Mouse (Mus musculus) adrenal gland, adult 2 months (tissue): ENCODE data around the gene Cd6. TPM values are rescaled to one million over a fixed set of nuclear protein-coding genes. Genes with fewer than 3 reads are reported as not detected.

Source experiments
- polyA plus RNA-seq: library from polyadenylated mRNA; depleted of rRNA; stranded (reverse); fragments of >200 nt; gene quantifications from 2 replicates; pipeline ENCODE4 v1.2.3, GENCODE M21; 2012; rRNA removed
- total RNA-seq, 2 experiments: library from RNA; stranded (reverse); gene quantifications; 2 replicates each; pipeline ENCODE4 v1.2.3; 2021

The Cd6 gene
- total and polyA plus RNA-seq, 3 experiments: 0.34 TPM; not detected in 2

Other genes with a start within 250 kb of the Cd6 start
- gene Ddb1, start 224.7 kb downstream of the Cd6 start, total RNA-seq: 100 to 1,000 TPM; 255 to 264 TPM
- gene Ddb1, start 224.7 kb downstream of the Cd6 start, polyA plus RNA-seq: 64.9 and 105 TPM in 2 replicates
- gene Tkfc, start 224.4 kb downstream of the Cd6 start, total RNA-seq: 10 to 100 TPM; 17.2 to 20.9 TPM
- 11.2 and 12.6 TPM in 2 replicates for gene Tkfc, start 224.4 kb downstream of the Cd6 start, polyA plus RNA-seq
- under 1 TPM; 0.17 to 0.79 TPM for gene Vwce, start 195.8 kb downstream of the Cd6 start, total RNA-seq
- 0.18 and 0.26 TPM in 2 replicates for gene Vwce, start 195.8 kb downstream of the Cd6 start, polyA plus RNA-seq
- gene Pga5, start 152.0 kb downstream of the Cd6 start, total RNA-seq: not detected
- gene Pga5, start 152.0 kb downstream of the Cd6 start, polyA plus RNA-seq: not detected in 2 replicates
- 10 to 100 TPM; 22.1 to 23.3 TPM for gene Vps37c, start 141.3 kb downstream of the Cd6 start, total RNA-seq
- gene Vps37c, start 141.3 kb downstream of the Cd6 start, polyA plus RNA-seq: 46.4 and 65.5 TPM in 2 replicates
- under 1 TPM; 0.10 to 0.14 TPM for gene Cd5, start 91.1 kb downstream of the Cd6 start, total RNA-seq
- 0.15 and 0.26 TPM in 2 replicates for gene Cd5, start 91.1 kb downstream of the Cd6 start, polyA plus RNA-seq
- 1 to 10 TPM; 3.6 to 6.4 TPM for gene Slc15a3, start 9.7 kb upstream of the Cd6 start, total RNA-seq
- gene Slc15a3, start 9.7 kb upstream of the Cd6 start, polyA plus RNA-seq: 10.0 and 10.3 TPM in 2 replicates
- 10 to 100 TPM; 21.9 to 46.1 TPM for gene Tmem132a, start 39.9 kb upstream of the Cd6 start, total RNA-seq
- gene Tmem132a, start 39.9 kb upstream of the Cd6 start, polyA plus RNA-seq: 79.2 and 82.6 TPM in 2 replicates
- gene Tmem109, start 51.9 kb upstream of the Cd6 start, total RNA-seq: 100 to 1,000 TPM; 149 to 202 TPM
- 240 and 306 TPM in 2 replicates for gene Tmem109, start 51.9 kb upstream of the Cd6 start, polyA plus RNA-seq
- gene Prpf19, start 65.2 kb upstream of the Cd6 start, total RNA-seq: 100 to 1,000 TPM; 143 to 184 TPM
- 299 and 410 TPM in 2 replicates for gene Prpf19, start 65.2 kb upstream of the Cd6 start, polyA plus RNA-seq
- not detected for gene Zp1, start 90.6 kb upstream of the Cd6 start, total RNA-seq
- not detected in 2 replicates for gene Zp1, start 90.6 kb upstream of the Cd6 start, polyA plus RNA-seq
- gene Ptgdr2, start 107.1 kb upstream of the Cd6 start, total RNA-seq: under 1 TPM in 1 of 2 experiments, not detected in 1; 0.10 TPM
- gene Ptgdr2, start 107.1 kb upstream of the Cd6 start, polyA plus RNA-seq: 0.04 and 0.26 TPM in 2 replicates
- 10 to 100 TPM; 12.8 to 21.4 TPM for gene Ccdc86, start 119.2 kb upstream of the Cd6 start, total RNA-seq
- gene Ccdc86, start 119.2 kb upstream of the Cd6 start, polyA plus RNA-seq: 14.2 and 17.1 TPM in 2 replicates
- 10 to 100 TPM in 1 of 2 experiments, 1 to 10 TPM in 1; 1.1 to 75.2 TPM for gene Ms4a10, start 144.6 kb upstream of the Cd6 start, total RNA-seq
- gene Ms4a10, start 144.6 kb upstream of the Cd6 start, polyA plus RNA-seq: 15.4 and 35.0 TPM in 2 replicates
- not detected for gene Ms4a15, start 163.2 kb upstream of the Cd6 start, total RNA-seq
- gene Ms4a15, start 163.2 kb upstream of the Cd6 start, polyA plus RNA-seq: not detected in 2 replicates
- gene Ms4a18, start 188.0 kb upstream of the Cd6 start, total RNA-seq: not detected
- not detected in 2 replicates for gene Ms4a18, start 188.0 kb upstream of the Cd6 start, polyA plus RNA-seq